Mouse (Mus musculus): ENCODE data around the gene Tex50.

DNA sequence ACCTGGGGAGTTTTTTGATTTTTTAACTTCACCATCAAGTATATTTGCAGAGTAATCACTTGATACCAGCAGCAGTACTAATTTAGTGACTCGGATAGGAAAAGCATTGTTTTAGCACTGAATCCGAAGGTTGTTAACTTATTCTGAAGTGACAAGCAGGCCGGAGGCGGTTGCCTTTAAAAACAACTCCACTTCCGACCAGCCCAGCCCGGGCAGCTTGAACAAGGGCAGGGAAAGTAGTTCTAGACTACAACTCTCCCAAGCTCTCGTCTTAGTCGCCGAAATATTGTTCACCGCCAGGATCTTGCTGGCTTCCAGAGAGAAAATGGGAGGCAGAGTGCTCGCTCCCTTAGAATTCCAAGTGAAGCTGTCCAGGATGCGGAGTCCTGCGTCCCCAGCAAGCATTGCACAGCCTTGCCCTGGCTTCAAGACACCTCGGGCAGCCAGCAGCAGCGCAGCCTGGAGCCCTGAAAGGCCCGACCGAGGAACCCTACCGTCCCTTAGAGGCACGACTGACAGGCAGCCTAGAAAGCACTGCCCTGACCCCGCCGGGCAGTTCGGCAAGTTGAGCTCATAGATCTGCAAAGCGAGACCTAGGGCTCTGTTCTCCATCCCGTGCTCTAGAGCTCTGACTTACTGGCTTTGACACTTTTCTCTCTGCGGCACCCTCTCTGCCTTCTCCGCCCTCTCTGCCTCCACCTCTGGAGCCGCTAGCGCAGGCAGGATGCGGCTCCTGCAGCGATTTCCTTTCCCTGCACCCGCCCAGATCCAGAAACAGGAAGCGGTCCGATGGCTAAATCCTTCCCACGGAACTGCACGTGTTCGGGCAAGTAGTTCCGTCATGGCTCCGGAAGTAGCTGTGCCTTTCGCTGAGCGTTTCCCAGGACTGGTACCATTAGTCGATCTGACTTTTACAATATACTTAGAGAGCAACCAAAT lies 28.1 kb downstream of the Tex50 start, which contains the start of gene Klhl20:
- TF ChIP-seq CTCF (IDR thresholded peaks at IDR 0.05; ENCODE audit: low read depth) (no peak), EP300 (optimal IDR thresholded peaks at IDR 0.05) (no peak)

All from stomach, postnatal 0 days (tissue).